In the genomic region with DNA sequence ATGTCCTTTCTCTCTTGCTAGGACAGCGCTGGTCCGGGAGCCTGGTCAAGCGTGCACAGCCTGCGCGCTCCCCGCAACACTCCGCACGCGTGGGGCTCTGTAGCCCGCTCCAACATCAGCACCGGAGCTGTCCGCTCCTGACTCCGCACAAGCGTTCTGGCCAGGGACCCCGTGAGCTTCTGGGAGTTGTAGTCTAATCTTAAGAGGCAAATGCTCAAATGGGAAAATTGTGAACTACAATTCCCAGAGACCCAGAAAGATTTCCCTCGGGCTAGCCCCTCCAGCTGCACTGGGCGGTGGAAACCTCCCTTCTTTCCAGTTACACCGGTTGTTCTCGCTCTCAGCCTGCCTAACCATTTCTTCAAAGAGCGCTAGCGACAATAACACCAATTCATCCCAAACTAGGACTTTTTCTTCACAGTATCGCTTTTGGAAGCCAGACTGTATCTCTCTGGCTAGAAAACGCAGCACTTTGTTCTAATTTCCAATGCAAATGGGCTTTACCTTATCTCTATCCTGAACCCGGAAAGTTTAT, we compare ENCODE assay signal across 7 mouse cellular contexts. TPM values are rescaled to one million over a fixed set of nuclear protein-coding genes. Genes with fewer than 3 reads are reported as not detected.
A peak's percentile ranks its signal among the peaks of the same experiment; 100 is the strongest.
DNase-seq lines count a peak whose midpoint lies in the region; ATAC-seq lines count a peak whose summit lies in the region.

No protein-coding gene starts in this region.

- no peaks in the 10 kb centered on the region for H3K9me3 ChIP-seq in embryonic facial prominence, embryonic 10.5 days
- no peaks in the 10 kb centered on the region for H3K9me3 ChIP-seq in limb, embryonic 10.5 days (replicated peaks)
- H3K9me3 ChIP-seq in midbrain, embryonic 10.5 days (replicated peaks): no peaks in the 10 kb centered on the region
- no peaks in the 10 kb centered on the region for H3K9me3 ChIP-seq in stomach, embryonic 16.5 days (replicated peaks; ENCODE audit: control insufficient read depth, low read length)

- H3K9ac ChIP-seq in stomach, embryonic 16.5 days (ENCODE audit: low read length): no peak overlapping the region

- H3K36me3 ChIP-seq in embryonic facial prominence, embryonic 10.5 days (replicated peaks): no peaks in the 10 kb centered on the region
- no peaks in the 10 kb centered on the region for H3K36me3 ChIP-seq in limb, embryonic 10.5 days
- no peaks in the 10 kb centered on the region for H3K36me3 ChIP-seq in midbrain, embryonic 10.5 days
- H3K36me3 ChIP-seq in stomach, embryonic 16.5 days (ENCODE audit: control insufficient read depth, insufficient read depth, low read length): no peaks in the 10 kb centered on the region

- H3K4me1 ChIP-seq in embryonic facial prominence, embryonic 10.5 days: peaks cover 10% of the 10 kb centered on the region
- peaks cover 15% of the 10 kb centered on the region for H3K4me1 ChIP-seq in limb, embryonic 10.5 days
- H3K4me1 ChIP-seq in midbrain, embryonic 10.5 days: peaks cover 15% of the 10 kb centered on the region
- H3K4me1 ChIP-seq in stomach, embryonic 16.5 days (ENCODE audit: control insufficient read depth, insufficient read depth, low read length): peaks cover 4% of the 10 kb centered on the region; the same call in 1 of the 2 replicates

- H3K4me2 ChIP-seq in stomach, embryonic 16.5 days (ENCODE audit: low read depth, low read length): peak overlapping the region; percentile 74

- peak; percentile 97 for ATAC-seq in stomach, embryonic 16.5 days (ENCODE audit: insufficient read depth, low FRiP score)

- H3K4me3 ChIP-seq in embryonic facial prominence, embryonic 10.5 days: peak overlapping the region; percentile 56
- H3K4me3 ChIP-seq in limb, embryonic 10.5 days: peak overlapping the region; percentile 55
- peak overlapping the region; percentile 68 for H3K4me3 ChIP-seq in midbrain, embryonic 10.5 days
- peak overlapping the region; percentile 49 for H3K4me3 ChIP-seq in stomach, embryonic 16.5 days (replicated peaks; ENCODE audit: low read length)

- DNase-seq in adrenal gland, postnatal 4 days (ENCODE audit: low spot score in 2 of 2): peak; percentile 11 to 46
- peak; percentile 83 for DNase-seq in embryonic facial prominence, embryonic 10.5 days (ENCODE audit: low spot score)
- peak; percentile 20 for DNase-seq in heart, adult 8-10 months (ENCODE audit: low spot score)
- DNase-seq in kidney, adult 8-10 months: peak; percentile 12 to 29
- peak; percentile 78 for DNase-seq in limb, embryonic 10.5 days (ENCODE audit: low spot score)
- DNase-seq in midbrain, embryonic 10.5 days (ENCODE audit: low spot score): peak; percentile 83

- WGBS in embryonic facial prominence, embryonic 10.5 days: under 1% methylated on average over 24 of the region's 24 CpGs
- WGBS in limb, embryonic 10.5 days: under 1% methylated on average over 24 of the region's 24 CpGs
- WGBS in midbrain, embryonic 10.5 days: 1% methylated on average over 24 of the region's 24 CpGs
- WGBS in stomach, embryonic 16.5 days: under 1% methylated on average over 24 of the region's 24 CpGs

- peaks cover 11% of the 10 kb centered on the region for H3K27me3 ChIP-seq in embryonic facial prominence, embryonic 10.5 days (replicated peaks; ENCODE audit: low read depth, poor library complexity, severe bottlenecking)
- peaks cover 10% of the 10 kb centered on the region; the same call in 1 of the 2 replicates for H3K27me3 ChIP-seq in limb, embryonic 10.5 days (ENCODE audit: low read depth, poor library complexity, severe bottlenecking)
- peaks cover 19% of the 10 kb centered on the region for H3K27me3 ChIP-seq in midbrain, embryonic 10.5 days (ENCODE audit: low read depth, poor library complexity, severe bottlenecking)
- H3K27me3 ChIP-seq in stomach, embryonic 16.5 days (ENCODE audit: control insufficient read depth, insufficient read depth, low read length): no peaks in the 10 kb centered on the region

- H3K27ac ChIP-seq in embryonic facial prominence, embryonic 10.5 days (replicated peaks): no peak overlapping the region
- H3K27ac ChIP-seq in limb, embryonic 10.5 days: no peak overlapping the region
- H3K27ac ChIP-seq in midbrain, embryonic 10.5 days (replicated peaks): peak overlapping the region; percentile 81
- no peak overlapping the region for H3K27ac ChIP-seq in stomach, embryonic 16.5 days (ENCODE audit: low read length)

RNA-seq across cellular contexts. Expression of gene Rab3c, which starts 0.7 kb away (rescaled TPM):
- total RNA-seq in adrenal gland, postnatal 4 days (2021): 10 to 100 TPM; 35.8 to 41.8 TPM
- polyA plus RNA-seq in embryonic facial prominence, embryonic 10.5 days (2016; fragmentation: Nextera tagmentation; extraction: Ambion mirVana): 2.9 TPM in 2 replicates
- total RNA-seq in heart, adult 8-10 months (2022): under 1 TPM; 0.03 to 0.22 (median 0.08) TPM
- 0.28 and 0.31 TPM in 2 replicates for polyA plus RNA-seq in limb, embryonic 10.5 days (2016; fragmentation: Nextera tagmentation; extraction: Ambion mirVana)
- 9.0 and 20.8 TPM in 2 replicates for polyA plus RNA-seq in midbrain, embryonic 10.5 days (2016; fragmentation: Nextera tagmentation; extraction: Ambion mirVana)
- polyA plus RNA-seq in stomach, embryonic 16.5 days (2015; fragmentation: Nextera tagmentation; extraction: Ambion mirVana): 3.4 and 4.5 TPM in 2 replicates

Comparison
In these comparisons a context has a peak if more than half of its experiments do, and no peak if none do; other contexts are left out.
1. DNase-seq: peak in every context shown above with its lines; median percentile 83 in embryonic facial prominence, embryonic 10.5 days; 83 in midbrain, embryonic 10.5 days; 78 in limb, embryonic 10.5 days; 28 in adrenal gland, postnatal 4 days; 20 in kidney, adult 8-10 months; 20 in heart, adult 8-10 months.